Mouse (Mus musculus): ENCODE data around the gene Rwdd2b. TPM values are rescaled to one million over a fixed set of nuclear protein-coding genes. Genes with fewer than 3 reads are reported as not detected.

The Rwdd2b gene
- total and polyA plus RNA-seq, 3 experiments, result 11.3 to 17.2 TPM; not detected in 1

GRCm38 (mm10) chr16:87387444-87387977 lies 52.9 kb downstream of the Rwdd2b start:
- DNase-seq (ENCODE audit: low read depth, low spot score), result no peak
- Histone ChIP-seq H3K9ac (ENCODE audit: control insufficient read depth, low read depth, low read length, poor library complexity, severe bottlenecking) (no peak overlapping the region), H3K27ac (ENCODE audit: control insufficient read depth, low read depth, low read length) (no peak overlapping the region), H3K4me3 (ENCODE audit: control insufficient read depth in 1 of 2, insufficient read depth in 1 of 2, low read depth in 2 of 2, low read length in 2 of 2) (no peak overlapping the region), H3K9me3 (replicated peaks; ENCODE audit: insufficient read depth, low read length) (no peaks in the 10 kb centered on the region), H3K79me2 (ENCODE audit: control insufficient read depth, insufficient read depth, low read length, poor library complexity) (no peaks in the 10 kb centered on the region), H3K36me3 (ENCODE audit: control insufficient read depth in 1 of 2, insufficient read depth in 2 of 2, low read length in 2 of 2) (peaks cover 0 to 10% of the 10 kb centered on the region in 2 experiments; a peak in 2 of 4 replicates), H3K4me1 (ENCODE audit: control insufficient read depth in 1 of 2, insufficient read depth in 2 of 2, low read length in 2 of 2) (no peaks in the 10 kb centered on the region), H3K27me3 (ENCODE audit: control insufficient read depth in 1 of 2, insufficient read depth in 2 of 2, low read length in 2 of 2) (no peaks in the 10 kb centered on the region)
- TF ChIP-seq TBP (IDR thresholded peaks at IDR 0.05; ENCODE audit: low read depth, low read length) (no peak), MEF2A (IDR thresholded peaks at IDR 0.05; ENCODE audit: extremely low read depth, insufficient replicate concordance, low read depth, low read length, poor library complexity, severe bottlenecking) (no peak), TCF12 (IDR thresholded peaks at IDR 0.05; ENCODE audit: low read depth, low read length) (no peak), ZC3H11A (IDR thresholded peaks at IDR 0.05; ENCODE audit: low read depth, low read length) (no peak), MYC (IDR thresholded peaks at IDR 0.05; ENCODE audit: low read depth, low read length) (no peak), GABPA (IDR thresholded peaks at IDR 0.05; ENCODE audit: low read depth, low read length) (no peak), SMC3 (IDR thresholded peaks at IDR 0.05; ENCODE audit: low read depth, low read length) (no peak), ZKSCAN1 (IDR thresholded peaks at IDR 0.05; ENCODE audit: low read depth, low read length) (no peak), SIN3A (IDR thresholded peaks at IDR 0.05; ENCODE audit: low read length) (no peak), HCFC1 (IDR thresholded peaks at IDR 0.05; ENCODE audit: low read depth, low read length) (no peak), CHD2 (IDR thresholded peaks at IDR 0.05; ENCODE audit: low read length) (no peak), CHD1 (IDR thresholded peaks at IDR 0.05; ENCODE audit: low read depth, low read length) (no peak), MAX (IDR thresholded peaks at IDR 0.05; ENCODE audit: low read length) (no peak), MAZ (IDR thresholded peaks at IDR 0.05; ENCODE audit: low read depth, low read length) (no peak), ETS1 (IDR thresholded peaks at IDR 0.05; ENCODE audit: low read depth, low read length) (no peak), EP300 (IDR thresholded peaks at IDR 0.05; ENCODE audit: low read depth in 1 of 2, low read length in 2 of 2) (no peak), ELF1 (IDR thresholded peaks at IDR 0.05; ENCODE audit: low read depth, low read length) (no peak)

DNA sequence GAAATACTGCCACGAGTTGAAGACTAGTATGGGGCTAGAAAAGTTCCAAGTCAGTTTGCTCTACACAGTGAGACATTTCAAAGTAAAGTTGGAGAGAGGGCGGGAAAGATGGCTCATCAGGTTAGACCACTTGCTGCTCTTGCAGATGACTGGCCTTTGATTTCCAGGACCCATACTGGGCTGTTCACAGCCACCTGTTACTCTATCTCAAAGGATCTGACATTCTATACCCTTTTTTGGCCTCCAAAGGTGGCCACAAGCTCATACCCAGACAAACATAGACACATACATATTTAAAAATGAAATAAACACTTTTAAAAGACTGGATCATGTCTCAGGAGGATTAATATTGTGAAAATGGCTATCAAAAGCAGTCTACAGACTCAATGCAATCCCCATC lies 56.0 kb downstream of the Rwdd2b start:
- Histone ChIP-seq H3K27ac (ENCODE audit: control insufficient read depth, low read depth, low read length) (no peak overlapping the region), H3K9ac (ENCODE audit: control insufficient read depth, low read depth, low read length, poor library complexity, severe bottlenecking) (no peak overlapping the region), H3K36me3 (ENCODE audit: control insufficient read depth in 1 of 2, insufficient read depth in 2 of 2, low read length in 2 of 2) (peaks cover 0 to 24% of the 10 kb centered on the region in 2 experiments; a peak in 2 of 4 replicates), H3K4me1 (ENCODE audit: control insufficient read depth in 1 of 2, insufficient read depth in 2 of 2, low read length in 2 of 2) (no peaks in the 10 kb centered on the region), H3K79me2 (ENCODE audit: control insufficient read depth, insufficient read depth, low read length, poor library complexity) (no peaks in the 10 kb centered on the region), H3K27me3 (ENCODE audit: control insufficient read depth in 1 of 2, insufficient read depth in 2 of 2, low read length in 2 of 2) (no peaks in the 10 kb centered on the region), H3K9me3 (replicated peaks; ENCODE audit: insufficient read depth, low read length) (no peaks in the 10 kb centered on the region), H3K4me3 (ENCODE audit: control insufficient read depth in 1 of 2, insufficient read depth in 1 of 2, low read depth in 2 of 2, low read length in 2 of 2) (no peak overlapping the region)
- DNase-seq (ENCODE audit: low read depth, low spot score), result no peak
- TF ChIP-seq CHD1 (IDR thresholded peaks at IDR 0.05; ENCODE audit: low read depth, low read length) (no peak), UBTF (IDR thresholded peaks at IDR 0.05; ENCODE audit: borderline replicate concordance, insufficient read depth, low read depth, low read length) (no peak), MXI1 (IDR thresholded peaks at IDR 0.05; ENCODE audit: low read depth, low read length) (no peak), E2F4 (IDR thresholded peaks at IDR 0.05; ENCODE audit: borderline replicate concordance, low read depth, low read length) (no peak), ZMIZ1 (IDR thresholded peaks at IDR 0.05; ENCODE audit: low read depth, low read length) (no peak), GABPA (IDR thresholded peaks at IDR 0.05; ENCODE audit: low read depth, low read length) (no peak), RAD21 (IDR thresholded peaks at IDR 0.05; ENCODE audit: low read depth, low read length) (no peak), ELF1 (IDR thresholded peaks at IDR 0.05; ENCODE audit: low read depth, low read length) (no peak), MAX (IDR thresholded peaks at IDR 0.05; ENCODE audit: low read length) (no peak), MAFK (IDR thresholded peaks at IDR 0.05; ENCODE audit: borderline replicate concordance, low read depth, low read length) (no peak), HCFC1 (IDR thresholded peaks at IDR 0.05; ENCODE audit: low read depth, low read length) (no peak)
